Mouse (Mus musculus): ENCODE results near the gene Acadvl. TPM values are rescaled to one million over a fixed set of nuclear protein-coding genes. Genes with fewer than 3 reads are reported as not detected.

Gene Acadvl
- total RNA-seq, 2 experiments from 2014 or later, result 54.9 to 63.7 TPM

DNA sequence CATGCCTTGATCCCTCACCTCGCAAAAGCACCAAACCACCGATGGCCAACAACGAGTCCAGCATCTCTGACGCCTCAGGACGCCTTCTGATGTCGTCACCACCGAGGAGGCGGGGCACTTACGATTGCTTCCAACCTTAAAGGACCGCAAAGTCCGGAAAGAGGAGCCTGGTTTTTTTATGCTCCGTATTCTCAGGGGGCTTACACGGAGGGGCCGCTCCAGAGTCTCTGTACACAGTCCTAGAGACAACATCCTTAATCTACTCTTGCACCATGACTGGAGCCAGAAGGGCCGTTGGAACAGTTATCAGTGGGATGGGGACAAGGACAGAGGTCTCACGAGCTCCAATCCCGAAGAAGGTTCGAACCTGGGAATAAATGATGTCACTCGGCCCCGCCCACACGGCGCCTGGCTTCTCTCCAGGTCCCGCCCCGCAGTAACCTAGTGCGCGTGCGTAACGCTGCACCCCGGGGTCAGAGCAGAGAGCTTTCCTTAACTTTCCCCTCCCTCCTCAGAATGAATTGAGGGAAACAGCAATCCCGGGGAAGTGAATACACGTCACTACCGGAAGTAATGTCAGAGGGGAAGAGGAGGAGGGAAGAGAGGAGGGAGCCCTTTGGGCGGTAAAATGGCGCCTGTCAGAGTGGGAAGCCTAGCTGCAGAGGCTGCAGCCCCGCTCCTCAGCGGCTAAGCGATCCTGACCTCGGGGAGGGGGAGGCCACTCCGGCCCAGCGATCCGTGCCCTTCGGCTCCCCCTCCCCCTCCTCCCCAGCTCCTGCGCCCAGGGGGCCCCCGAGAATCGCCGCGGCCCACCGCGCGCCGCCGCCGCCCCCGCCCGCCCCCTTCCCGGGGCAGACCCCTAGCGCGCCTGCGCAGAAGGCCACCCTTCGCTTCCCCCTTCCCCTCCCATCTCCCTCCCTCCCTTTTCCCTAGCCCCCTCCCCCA is 34.7 kb downstream of the Acadvl start:
- H3K27ac ChIP-seq, result peak overlapping the region; percentile 100
- TF ChIP-seq CTCF (conservative IDR thresholded peaks at IDR 0.05), result no peak
- H3K4me3 ChIP-seq, result peak overlapping the region; percentile 98
- DNase-seq (ENCODE audit: low spot score in 2 of 2), result peak; percentile 98 to 99

DNA sequence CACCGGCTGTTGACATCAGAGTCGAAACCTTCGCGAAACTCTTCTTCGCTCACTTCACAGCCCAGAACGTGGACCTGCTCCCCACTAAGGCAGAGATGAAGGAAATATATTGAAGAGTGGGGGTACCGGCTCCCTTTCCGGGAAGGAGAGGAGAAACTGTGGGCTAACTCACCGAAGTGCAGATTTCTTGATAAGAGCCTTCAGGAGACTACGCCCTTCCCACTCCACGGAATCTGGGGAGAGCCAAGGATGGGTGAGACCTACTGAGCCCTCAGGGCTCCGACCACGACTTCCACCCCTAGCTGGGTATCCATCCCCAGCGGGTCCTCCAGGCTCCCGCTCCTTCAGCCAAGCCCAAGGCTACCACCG is 35.4 kb downstream of the Acadvl start:
- H3K4me3 ChIP-seq, result peak overlapping the region; percentile 98
- H3K27ac ChIP-seq, result peak overlapping the region; percentile 100
- no peak for TF ChIP-seq CTCF (conservative IDR thresholded peaks at IDR 0.05)
- DNase-seq (ENCODE audit: low spot score in 2 of 2), result no peak

DNA sequence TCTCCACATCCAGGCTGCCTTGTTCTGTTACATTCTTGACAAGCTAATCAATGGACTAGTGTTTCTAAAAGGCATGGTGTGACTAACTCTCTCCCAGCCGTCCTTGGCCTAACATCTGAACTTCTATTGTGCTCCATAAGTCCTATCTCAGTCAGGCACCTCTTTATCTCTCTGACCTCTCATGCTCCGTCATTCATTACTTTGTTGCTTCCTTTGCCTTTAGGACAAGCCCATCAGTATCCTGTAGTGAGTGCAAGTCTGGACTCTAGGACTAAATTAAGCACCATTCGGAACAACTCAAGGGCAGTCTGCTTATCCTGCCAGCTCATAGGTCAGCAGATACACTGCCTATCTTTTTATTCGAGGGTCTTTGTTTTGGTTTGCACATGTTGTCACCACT is 38.9 kb downstream of the Acadvl start:
- H3K4me3 ChIP-seq, result no peak overlapping the region
- TF ChIP-seq CTCF (conservative IDR thresholded peaks at IDR 0.05), result no peak
- DNase-seq (ENCODE audit: low spot score in 2 of 2), result no peak
- H3K27ac ChIP-seq, result no peak overlapping the region

DNA sequence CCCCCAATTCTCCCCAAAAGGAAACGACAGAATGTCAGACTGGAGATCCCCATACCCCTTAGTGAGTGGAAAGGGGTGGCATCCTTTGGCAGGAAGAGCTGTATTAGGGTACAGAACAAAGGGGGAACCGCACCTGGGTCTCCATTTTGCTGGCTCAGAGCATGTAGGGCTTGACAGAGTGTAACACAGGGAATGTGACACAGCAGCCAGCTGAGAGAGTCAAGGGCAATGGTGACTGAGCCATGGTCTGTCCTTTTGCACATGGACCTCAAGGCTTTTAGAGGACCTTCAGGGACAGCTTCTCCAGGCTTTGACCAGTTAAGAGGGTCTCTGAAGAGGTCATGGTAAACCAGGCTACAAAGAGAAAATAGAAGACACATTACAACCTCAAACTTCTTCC is 40.3 kb downstream of the Acadvl start:
- Histone ChIP-seq H3K27ac (no peak overlapping the region), H3K4me3 (no peak overlapping the region)
- no peak for TF ChIP-seq CTCF (conservative IDR thresholded peaks at IDR 0.05)
- DNase-seq (ENCODE audit: low spot score in 2 of 2), result no peak

DNA sequence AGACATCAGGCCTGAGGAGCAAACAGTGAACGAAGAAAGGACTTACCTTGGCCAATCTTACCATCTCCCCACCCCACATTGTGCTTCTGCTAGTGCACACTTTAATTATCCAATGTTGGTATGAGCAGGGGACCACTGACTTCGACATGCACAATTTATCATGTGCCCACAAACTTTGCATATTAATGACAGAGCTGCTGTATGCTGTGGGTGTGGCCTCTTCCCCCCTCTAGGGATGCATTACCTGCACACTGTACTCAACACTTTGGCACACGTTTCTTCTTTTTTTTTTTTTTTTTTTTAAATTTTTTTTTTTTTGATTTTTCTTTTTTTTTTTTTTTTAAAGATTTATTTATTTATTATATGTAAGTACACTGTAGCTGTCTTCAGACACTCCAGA is 44.4 kb downstream of the Acadvl start:
- no peak overlapping the region for H3K27ac ChIP-seq
- no peak for TF ChIP-seq CTCF (conservative IDR thresholded peaks at IDR 0.05)
- no peak for DNase-seq (ENCODE audit: low spot score in 2 of 2)
- no peak overlapping the region for H3K4me3 ChIP-seq

DNA sequence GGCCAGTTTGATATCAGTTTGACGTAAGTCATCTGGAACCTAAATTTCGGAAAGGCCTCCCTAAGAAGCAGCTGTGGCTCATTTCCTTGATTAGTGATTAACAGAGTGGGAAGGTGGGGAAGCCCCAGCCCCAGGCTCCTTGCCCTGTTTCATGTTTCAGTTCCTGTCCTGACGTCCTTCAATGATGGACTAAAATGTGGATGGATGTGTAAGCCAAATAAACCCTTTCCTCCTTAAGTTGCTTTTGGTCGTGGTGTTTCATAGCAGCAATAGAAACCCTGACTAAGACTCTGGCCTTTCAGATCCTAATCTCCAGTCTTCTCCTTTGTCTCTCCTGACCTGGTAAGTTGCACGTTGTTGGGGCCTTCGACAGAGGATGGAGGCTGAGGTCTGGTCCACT is 45.0 kb downstream of the Acadvl start:
- Histone ChIP-seq H3K27ac (no peak overlapping the region), H3K4me3 (no peak overlapping the region)
- DNase-seq (ENCODE audit: low spot score in 2 of 2), result no peak
- no peak for TF ChIP-seq CTCF (conservative IDR thresholded peaks at IDR 0.05)

DNA sequence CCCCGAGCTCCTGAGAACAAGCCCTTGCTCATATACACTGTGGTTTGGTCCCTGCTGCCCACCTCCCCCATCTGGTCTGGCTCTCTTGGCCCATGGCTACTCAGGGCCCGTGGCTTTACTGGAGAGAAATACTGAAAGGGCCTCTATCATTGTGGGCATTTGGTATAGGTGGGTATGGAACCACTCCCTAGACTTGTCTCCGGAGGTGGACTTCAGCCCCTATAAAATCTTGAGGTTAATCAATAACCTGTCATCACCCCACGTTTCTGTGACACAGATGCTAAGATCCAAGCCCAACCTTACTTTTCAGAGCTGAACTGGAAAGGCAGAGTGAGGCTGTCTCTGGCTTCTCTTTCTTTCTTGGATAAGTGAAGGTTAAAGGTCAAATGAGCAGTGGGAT is 46.4 kb downstream of the Acadvl start:
- no peak for DNase-seq (ENCODE audit: low spot score in 2 of 2)
- TF ChIP-seq CTCF (conservative IDR thresholded peaks at IDR 0.05), result no peak
- H3K27ac ChIP-seq, result no peak overlapping the region
- no peak overlapping the region for H3K4me3 ChIP-seq

DNA sequence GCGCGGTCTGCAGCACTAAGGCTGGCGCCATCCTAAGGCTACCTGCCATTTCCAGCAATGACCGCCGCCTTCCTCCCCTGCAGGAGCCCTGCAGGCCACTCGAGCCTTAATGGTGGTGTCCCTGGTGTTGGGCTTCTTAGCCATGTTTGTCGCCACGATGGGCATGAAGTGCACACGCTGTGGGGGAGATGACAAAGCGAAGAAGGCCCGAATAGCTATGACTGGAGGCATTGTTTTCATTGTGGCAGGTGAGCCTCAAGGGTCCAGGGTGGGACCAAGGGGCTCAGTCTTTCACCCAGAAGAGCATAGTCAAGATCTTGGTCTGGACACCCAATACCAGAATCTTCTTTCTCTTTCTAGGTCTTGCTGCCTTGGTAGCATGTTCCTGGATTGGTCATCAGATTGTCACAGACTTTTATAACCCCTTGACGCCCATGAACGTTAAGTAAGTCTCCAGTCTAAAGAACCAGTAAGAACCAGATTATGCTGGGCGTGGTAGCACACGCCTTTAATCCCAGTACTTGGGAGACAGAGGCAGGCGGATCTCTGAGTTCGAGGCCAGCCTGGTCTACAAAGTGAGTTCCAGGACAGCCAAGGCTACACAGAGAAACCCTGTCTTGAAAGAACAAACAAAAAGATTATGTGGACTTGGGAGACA is 48.2 kb downstream of the Acadvl start:
- TF ChIP-seq CTCF (conservative IDR thresholded peaks at IDR 0.05), result no peak

DNA sequence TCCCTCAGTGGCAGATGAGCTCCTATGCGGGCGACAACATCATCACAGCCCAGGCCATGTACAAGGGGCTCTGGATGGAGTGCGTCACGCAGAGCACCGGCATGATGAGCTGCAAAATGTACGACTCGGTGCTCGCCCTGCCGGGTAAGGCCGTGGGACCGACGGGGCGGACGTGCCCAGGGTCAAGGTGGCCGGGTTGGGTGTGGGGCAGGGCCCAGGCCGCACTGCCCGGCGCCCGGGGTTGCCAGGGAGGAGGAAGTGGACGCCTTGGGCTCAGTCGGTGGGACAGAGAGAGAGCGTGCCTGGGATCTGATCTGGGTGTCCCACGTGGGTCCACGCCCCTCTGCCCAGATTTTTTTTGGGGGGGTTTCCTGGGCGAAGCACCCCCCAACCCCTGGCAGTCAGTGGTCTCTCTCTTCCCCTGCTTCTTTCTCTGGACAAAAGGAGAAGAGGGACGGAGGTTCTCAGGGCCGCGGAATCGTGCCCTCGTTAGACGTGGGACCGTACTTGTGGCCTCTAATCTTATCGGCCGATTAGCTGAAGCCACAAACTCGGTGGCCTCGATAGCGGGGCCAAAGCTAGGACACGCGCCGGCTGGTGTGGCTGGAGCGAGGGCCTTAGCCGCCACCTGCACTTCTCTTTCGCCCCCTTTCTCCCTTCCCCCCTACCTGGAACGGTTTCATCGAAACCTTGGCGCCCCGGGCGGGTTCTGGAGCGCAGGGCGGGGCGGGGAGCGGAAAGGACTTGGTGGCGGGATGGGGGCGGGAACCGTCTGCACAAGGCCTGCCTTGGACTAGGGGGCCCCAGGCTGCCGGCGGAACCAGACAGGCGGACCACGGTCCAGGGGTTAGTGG is 49.0 kb downstream of the Acadvl start:
- no peak for DNase-seq (ENCODE audit: low spot score in 2 of 2)
- no peak for TF ChIP-seq CTCF (conservative IDR thresholded peaks at IDR 0.05)
- H3K4me3 ChIP-seq, result peak overlapping the region; percentile 7; the same call in 1 of the 2 replicates

More for the DNA sequence above, 48.2 kb downstream of the Acadvl start:
- Histone ChIP-seq H3K27ac (no peak overlapping the region), H3K4me3 (peak overlapping the region; percentile 7; the same call in 1 of the 2 replicates)
- no peak for DNase-seq (ENCODE audit: low spot score in 2 of 2)

DNA sequence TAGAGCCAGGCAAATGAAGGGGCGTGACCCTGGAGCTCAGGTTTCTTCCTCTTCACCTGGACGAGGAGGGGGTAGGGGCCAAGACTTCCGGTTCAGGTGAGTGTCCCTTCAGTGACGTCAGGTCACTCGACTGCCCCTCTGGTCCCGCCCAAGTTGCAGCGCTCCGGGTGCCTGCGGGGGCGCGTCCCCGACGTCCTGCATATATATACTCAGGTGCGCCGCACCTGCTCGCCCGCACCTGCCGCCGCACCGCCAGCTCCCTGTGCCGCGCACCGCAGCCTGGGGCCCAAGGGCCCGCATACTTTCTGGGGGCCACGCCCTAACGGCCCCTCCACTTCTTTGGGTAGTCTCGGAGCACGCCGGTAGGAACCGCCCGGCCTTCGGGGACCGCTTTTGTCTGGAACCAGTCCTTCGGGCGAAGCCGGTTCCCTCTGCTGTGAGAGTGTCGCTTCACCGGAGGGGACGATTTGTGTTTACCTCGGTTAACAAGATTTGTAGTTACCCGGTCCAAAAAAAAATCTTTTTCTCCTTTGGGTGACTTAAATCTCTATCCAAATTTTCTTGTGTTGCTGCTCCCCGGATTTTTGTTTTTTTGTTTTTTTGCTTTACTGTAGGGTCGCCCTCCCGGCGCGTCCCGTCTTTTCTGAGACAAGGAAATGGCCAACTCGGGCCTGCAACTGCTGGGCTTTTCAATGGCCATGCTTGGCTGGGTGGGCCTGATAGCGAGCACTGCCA is 49.8 kb downstream of the Acadvl start:
- Histone ChIP-seq H3K4me3 (no peak overlapping the region), H3K27ac (no peak overlapping the region)
- DNase-seq (ENCODE audit: low spot score in 2 of 2), result no peak
- no peak for TF ChIP-seq CTCF (conservative IDR thresholded peaks at IDR 0.05)

More for the DNA sequence above, 49.0 kb downstream of the Acadvl start:
- H3K27ac ChIP-seq, result no peak overlapping the region

DNA sequence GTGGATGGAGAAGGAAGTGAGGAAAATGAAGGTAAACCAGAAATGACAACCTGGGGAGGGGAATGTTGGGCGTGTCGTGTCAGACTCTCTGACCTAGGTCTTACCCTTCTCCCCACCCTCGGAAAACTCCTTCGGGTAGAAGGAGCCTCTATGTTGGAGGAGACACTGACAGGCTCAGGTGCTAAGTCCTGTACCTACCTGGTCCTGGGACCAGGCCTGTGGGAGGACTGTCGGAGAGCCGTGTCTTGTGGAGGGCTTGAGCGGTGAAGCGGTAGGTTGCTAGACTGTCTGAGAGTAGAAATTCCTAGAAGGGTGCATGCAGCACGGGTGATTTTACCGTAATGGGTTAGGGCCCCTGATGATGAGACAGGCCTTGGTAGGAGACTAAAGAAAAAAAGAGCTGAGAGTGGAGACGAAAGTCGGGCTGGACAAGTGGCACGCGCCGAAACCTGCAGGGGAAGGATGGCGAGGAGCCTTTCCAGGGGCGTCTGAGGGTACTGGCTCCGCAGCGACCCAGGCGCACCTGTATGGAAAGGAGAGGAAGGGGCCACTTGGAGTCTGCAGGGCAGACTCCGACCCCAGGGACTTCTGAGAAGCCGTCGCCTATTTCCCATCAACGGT is 50.5 kb downstream of the Acadvl start, which contains the start of gene Cldn7:
Gene Cldn7 (plus strand): TSS at position 130 of the 621 bp plus-strand sequence.
- TF ChIP-seq CTCF (conservative IDR thresholded peaks at IDR 0.05), result no peak
- Histone ChIP-seq H3K27ac (no peak within 1 kb of the TSS), H3K4me3 (no peak within 1 kb of the TSS)
- DNase-seq (ENCODE audit: low spot score in 2 of 2), result no peak

DNA sequence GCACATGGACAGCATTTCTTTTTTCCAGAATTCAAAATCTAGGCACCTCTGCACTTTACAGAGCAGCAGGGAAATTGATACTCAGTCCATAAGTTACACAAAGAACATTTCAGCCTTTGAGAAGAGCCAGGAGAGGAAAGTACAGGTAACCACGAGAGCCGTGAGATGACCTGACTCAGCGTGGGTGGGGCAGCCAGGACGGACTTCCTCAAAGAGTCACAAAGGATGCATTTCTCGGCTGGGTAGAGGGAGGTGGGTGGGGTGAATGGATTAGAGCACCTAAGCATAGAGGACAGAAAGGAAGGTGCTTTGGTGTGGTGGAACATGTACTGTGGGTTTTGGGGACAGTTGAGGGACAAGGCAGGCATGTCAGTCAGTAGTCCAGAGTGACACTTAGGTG is 53.4 kb downstream of the Acadvl start:
- Histone ChIP-seq H3K4me3 (no peak overlapping the region), H3K27ac (no peak overlapping the region)
- DNase-seq (ENCODE audit: low spot score in 2 of 2), result no peak
- no peak for TF ChIP-seq CTCF (conservative IDR thresholded peaks at IDR 0.05)
